Mouse (Mus musculus): ENCODE measurements around the gene Dctpp1.

Dctpp1 gene

GRCm38 (mm10) chr7:127231376-127231775, 29.1 kb downstream of the Dctpp1 start:
- DNase-seq (ENCODE audit: low spot score) = no peak

GRCm38 (mm10) chr7:127228615-127229303, 31.8 kb downstream of the Dctpp1 start:
- peak; percentile 86 for DNase-seq (ENCODE audit: low spot score)

DNA sequence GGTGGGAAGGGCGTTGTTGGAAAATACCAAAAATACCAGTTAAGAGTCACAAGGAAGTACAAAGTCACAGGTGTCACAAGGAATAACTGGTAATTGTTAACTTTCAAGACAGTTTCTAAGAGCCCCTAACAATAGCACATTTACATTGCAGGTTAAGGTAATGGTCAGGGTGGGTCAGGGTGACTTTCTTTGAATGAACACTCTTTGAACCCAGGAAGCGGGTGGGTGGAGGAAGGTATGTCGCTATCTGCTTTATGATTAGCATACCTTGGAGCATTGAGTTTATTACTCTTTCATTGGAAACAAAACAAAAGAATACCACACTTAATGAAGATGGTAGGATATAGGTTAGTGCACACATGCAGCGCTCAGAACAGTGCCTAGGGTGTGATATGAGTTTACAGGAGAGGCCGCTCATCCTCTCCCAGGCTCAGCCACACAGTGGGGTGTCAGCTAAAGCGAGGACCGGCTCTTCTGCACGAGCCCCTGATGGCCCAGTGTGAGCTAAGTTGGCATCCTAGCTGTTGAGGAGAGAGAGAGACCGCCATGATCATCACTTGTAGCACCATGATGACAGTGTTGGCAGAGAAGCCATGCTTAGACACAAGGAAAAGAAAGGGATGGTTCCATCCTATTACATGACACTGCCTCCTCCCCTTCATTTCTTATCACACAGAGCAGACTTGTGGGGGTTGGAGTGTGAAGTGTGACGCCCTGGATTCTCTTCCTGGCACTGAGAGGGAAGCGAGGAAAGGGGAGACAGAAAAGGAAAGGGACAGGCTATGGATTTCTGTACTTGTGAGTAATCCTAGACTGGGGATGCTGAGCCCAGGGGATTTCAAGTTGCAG, 35.1 kb downstream of the Dctpp1 start:
- no peak for DNase-seq (ENCODE audit: low spot score)

DNA sequence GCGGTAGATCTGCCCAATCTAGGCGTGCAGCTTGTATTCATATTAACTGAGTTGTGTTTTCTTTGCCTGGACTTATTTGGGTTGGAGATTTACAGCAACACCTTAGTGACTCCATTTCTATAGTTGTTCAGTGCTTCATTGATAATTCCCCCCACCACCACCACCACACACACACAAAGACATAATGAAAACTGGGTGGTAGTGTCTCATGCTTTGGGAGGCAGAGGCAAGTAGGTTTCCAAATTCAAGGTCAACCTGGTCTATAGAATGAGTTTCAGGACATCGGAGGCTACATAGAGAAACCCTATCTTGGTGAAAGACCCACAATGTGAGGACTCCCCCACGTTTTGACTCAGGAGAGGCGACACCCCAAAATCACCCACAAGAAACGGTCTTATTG, 35.9 kb downstream of the Dctpp1 start:
- no peak for DNase-seq (ENCODE audit: low spot score)

- no peak for DNase-seq (ENCODE audit: low spot score)
Observed at GRCm38 (mm10) chr7:127223515-127224478, 36.7 kb downstream of the Dctpp1 start.

GRCm38 (mm10) chr7:127223106-127223505, 37.4 kb downstream of the Dctpp1 start:
- DNase-seq (ENCODE audit: low spot score) = no peak

DNA sequence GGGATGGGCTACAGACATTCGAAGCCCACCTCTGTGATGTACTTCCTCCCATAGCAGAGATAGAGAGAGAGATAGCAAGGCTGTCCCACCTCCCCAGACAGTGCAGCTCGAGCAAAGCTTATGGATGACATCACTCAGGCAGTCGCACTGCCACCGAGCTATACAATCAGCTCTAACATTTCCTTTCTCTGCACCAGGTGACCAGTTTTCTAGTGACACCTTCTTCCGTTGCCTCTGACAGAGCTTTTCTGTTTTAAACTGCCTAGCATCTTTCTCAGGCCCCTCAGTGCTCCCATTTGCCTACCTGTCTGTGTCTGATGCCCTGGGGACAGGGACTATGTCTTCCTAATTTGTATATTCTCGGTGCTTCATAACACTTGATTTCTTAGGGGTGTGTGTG, 40.1 kb downstream of the Dctpp1 start:
- no peak for DNase-seq (ENCODE audit: low spot score)

GRCm38 (mm10) chr7:127218670-127219069, 41.8 kb downstream of the Dctpp1 start:
- no peak for DNase-seq (ENCODE audit: low spot score)

- no peak for DNase-seq (ENCODE audit: low spot score)
Observed at GRCm38 (mm10) chr7:127217901-127218642, 42.4 kb downstream of the Dctpp1 start.

DNA sequence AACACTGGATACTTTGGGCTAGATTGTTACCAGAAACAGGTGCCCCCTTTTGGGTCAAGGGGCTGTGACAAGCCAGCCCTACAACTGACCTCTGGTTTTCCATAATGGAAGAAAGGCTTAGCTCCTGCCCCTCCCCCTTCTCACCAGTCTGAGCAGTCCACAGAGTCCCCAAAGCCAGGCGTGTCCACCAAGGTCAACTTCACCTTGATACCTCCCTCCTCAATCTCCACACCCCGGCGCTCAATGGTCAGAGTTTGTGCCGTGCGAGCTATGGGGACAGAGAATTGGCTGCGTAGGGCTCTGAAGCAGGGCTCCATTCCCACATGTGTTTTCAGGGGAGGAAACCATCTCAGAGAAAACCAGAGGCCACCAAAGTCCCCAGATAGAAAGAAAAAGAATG, 43.0 kb downstream of the Dctpp1 start:
- no peak for DNase-seq (ENCODE audit: low spot score)

DNA sequence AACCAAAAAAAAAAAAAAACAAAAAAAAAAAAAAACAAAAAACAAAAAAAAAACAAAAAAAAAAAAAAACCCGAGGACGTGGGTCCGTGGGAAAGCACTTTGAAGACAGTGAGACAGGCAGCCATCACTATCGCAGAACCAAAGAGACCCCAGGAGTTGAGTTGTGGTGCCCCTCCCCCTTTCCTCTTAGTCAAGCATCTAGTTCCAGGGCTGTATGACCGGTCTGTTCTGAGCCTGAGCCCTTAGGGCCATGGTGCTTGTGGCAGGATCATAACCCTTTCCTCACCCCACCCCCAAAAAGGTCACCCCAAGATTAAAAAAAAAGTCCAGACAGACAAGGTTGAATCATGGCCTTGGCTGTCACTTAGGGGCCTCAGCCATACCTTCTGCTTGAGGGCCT, 44.2 kb downstream of the Dctpp1 start:
- DNase-seq (ENCODE audit: low spot score) = no peak

- DNase-seq (ENCODE audit: low spot score) = peak; percentile 67
Observed at GRCm38 (mm10) chr7:127214981-127215871, 45.3 kb downstream of the Dctpp1 start.

- no peak for DNase-seq (ENCODE audit: low spot score)
Observed at GRCm38 (mm10) chr7:127214521-127214920, 46.0 kb downstream of the Dctpp1 start.

- DNase-seq (ENCODE audit: low spot score) = no peak
Observed at GRCm38 (mm10) chr7:127213930-127214329, 46.6 kb downstream of the Dctpp1 start.

- DNase-seq (ENCODE audit: low spot score) = no peak
Observed at GRCm38 (mm10) chr7:127213485-127213884, 47.0 kb downstream of the Dctpp1 start.

GRCm38 (mm10) chr7:127212432-127213250, 47.9 kb downstream of the Dctpp1 start:
- no peak for DNase-seq (ENCODE audit: low spot score)

DNA sequence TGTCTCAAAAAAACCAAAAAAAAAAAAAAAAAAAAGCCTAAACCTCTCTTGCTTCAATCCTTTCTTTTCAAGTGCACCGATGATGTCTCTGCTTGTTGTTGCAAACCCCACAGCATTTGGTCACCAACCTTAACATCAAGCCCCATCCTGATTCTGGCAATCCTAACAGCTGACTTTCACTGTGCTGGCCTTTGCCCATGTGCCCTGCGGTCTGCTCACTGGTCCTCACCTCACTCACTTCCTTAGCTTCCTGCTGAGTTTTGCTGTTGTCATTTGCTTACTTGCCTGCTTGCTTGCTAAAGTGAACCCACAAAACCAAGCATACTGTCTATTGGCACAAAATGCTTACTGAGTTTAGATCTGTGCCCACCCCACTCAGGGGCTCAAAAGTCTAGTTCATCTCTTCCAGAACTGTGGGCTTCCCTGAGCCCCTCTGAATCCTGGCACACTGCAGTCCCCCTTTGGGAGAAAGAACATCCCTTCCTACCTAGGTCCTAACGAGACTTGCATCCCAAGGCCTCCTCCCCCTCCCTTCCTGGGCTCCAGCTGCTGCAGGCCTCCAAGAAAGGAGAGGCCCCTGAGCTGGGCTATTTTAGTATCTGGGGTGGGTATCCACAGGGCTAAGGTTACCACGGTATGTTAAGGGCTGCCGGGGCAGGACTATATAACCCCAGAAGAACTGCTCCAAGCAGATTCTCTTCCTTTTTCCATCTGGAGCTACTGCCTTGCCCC, 49.3 kb downstream of the Dctpp1 start:
- DNase-seq (ENCODE audit: low spot score) = no peak

GRCm38 (mm10) chr7:127210266-127210665, 50.2 kb downstream of the Dctpp1 start:
- DNase-seq (ENCODE audit: low spot score) = no peak

DNA sequence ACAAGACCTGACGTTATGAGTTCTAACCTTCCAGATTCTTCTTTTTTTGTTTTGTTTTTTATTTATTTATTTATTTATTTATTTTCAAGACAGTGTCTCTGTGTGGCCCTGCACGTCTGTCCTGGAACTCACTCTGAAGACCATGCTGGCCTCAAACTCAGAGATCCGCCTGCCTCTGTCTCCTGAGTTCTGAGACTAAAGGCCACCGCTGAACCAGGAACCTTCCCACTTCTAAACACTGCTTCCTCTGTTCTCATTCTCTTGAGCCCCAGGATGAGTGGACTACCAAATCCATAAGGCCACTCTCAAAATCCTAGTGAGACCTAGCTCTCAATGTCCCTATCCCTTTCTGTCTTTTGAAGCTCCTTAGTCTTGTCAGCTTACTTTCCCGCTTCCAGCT, 50.7 kb downstream of the Dctpp1 start:
- DNase-seq (ENCODE audit: low spot score) = no peak

All from urinary bladder, postnatal 14 days (tissue).